ENCODE assay signal across 8 mouse cellular contexts in genomic region chr7:127243870-127244657, GRCm38 (mm10). TPM values are rescaled to one million over a fixed set of nuclear protein-coding genes. Genes with fewer than 3 reads are reported as not detected.
DNase-seq lines count a peak whose midpoint lies in the region; ATAC-seq and TF ChIP-seq lines count a peak whose summit lies in the region.

Zfp771 (plus strand) TSS chr7:127244274.

- WGBS in hindbrain, embryonic 14.5 days = 2% methylated on average over 44 of the region's 56 CpGs

- CTCF ChIA-PET in Patski (lab: Charles Lee) = no interaction called here

- peak within 1 kb of the TSS; percentile 81 for H3K4me2 ChIP-seq in hindbrain, embryonic 14.5 days (replicated peaks)

- H3K4me1 ChIP-seq in hindbrain, embryonic 14.5 days (replicated peaks; ENCODE audit: control insufficient read depth, insufficient read depth, low read length) = peaks cover 17% of the 10 kb centered on the region

- H3K36me3 ChIP-seq in hindbrain, embryonic 14.5 days (replicated peaks; ENCODE audit: control insufficient read depth, insufficient read depth) = peaks cover 19% of the 10 kb centered on the region

- in situ Hi-C loops in Patski (cut with MboI; ENCODE audit: low pct_unique_long_range_greater_than_20kb) = no loop called here

- H3K27me3 ChIP-seq in Patski = no peaks in the 10 kb centered on the region
- H3K27me3 ChIP-seq in hindbrain, embryonic 14.5 days (ENCODE audit: control insufficient read depth, insufficient read depth, low read length) = no peaks in the 10 kb centered on the region

- DNase-seq in Patski (ENCODE audit: low read depth, low spot score) = peak; percentile 68
- DNase-seq in cerebellum, postnatal 14 days = peak; percentile 98
- peak; percentile 80 to 85 for DNase-seq in frontal cortex, postnatal 25 days (ENCODE audit: low spot score in 2 of 2)
- peak; percentile 86 for DNase-seq in hindbrain, embryonic 14.5 days (ENCODE audit: low spot score)
- DNase-seq in left cerebral cortex, adult 11 months (ENCODE audit: low spot score) = peak; percentile 89
- peak; percentile 95 to 97 for DNase-seq in lung, postnatal 4 days
- peak; percentile 81 for DNase-seq in retina, postnatal 7 days (ENCODE audit: low read depth, low spot score)
- peak; percentile 88 for DNase-seq in urinary bladder, adult 2 months (ENCODE audit: low spot score)

- peak; percentile 89 for ATAC-seq in Patski
- peak; percentile 96 for ATAC-seq in hindbrain, embryonic 14.5 days (ENCODE audit: low FRiP score)

- peak within 1 kb of the TSS; percentile 96 for H3K9ac ChIP-seq in hindbrain, embryonic 14.5 days

- no peaks in the 10 kb centered on the region for H3K9me3 ChIP-seq in hindbrain, embryonic 14.5 days (ENCODE audit: control insufficient read depth, low read length)

- TF ChIP-seq CTCF in Patski (IDR thresholded peaks at IDR 0.05) = no peak

- peak within 1 kb of the TSS; percentile 87 for H3K4me3 ChIP-seq in hindbrain, embryonic 14.5 days (replicated peaks; ENCODE audit: low read length)

- POLR2A ChIA-PET in Patski (lab: Charles Lee) = interaction anchor here (1.0 kb wide), 1 partner anchor 9 kb away, joined by 5 read pairs; no protein-coding TSS in a partner anchor

- peak within 1 kb of the TSS; percentile 80 for H3K27ac ChIP-seq in hindbrain, embryonic 14.5 days

RNA-seq across cellular contexts. Expression of gene Zfp771, which starts in this region (rescaled TPM):
- 45.1 TPM for polyA plus RNA-seq in Patski (2021)
- 63.4 and 63.5 TPM in 2 replicates for polyA plus RNA-seq in hindbrain, embryonic 14.5 days (2014; fragmentation: Nextera tagmentation; extraction: Ambion mirVana)
- 49.8 and 54.0 TPM in 2 replicates for polyA plus RNA-seq in urinary bladder, adult 2 months (2012; rRNA removed)

Comparison
In these comparisons a context has a peak if more than half of its experiments do, and no peak if none do; other contexts are left out.
1. Peak in every context shown above with its lines: DNase-seq, ATAC-seq, H3K4me3 ChIP-seq and H3K27ac ChIP-seq.